Mouse (Mus musculus): ENCODE results near the gene 5730455P16Rik. TPM values are rescaled to one million over a fixed set of nuclear protein-coding genes. Genes with fewer than 3 reads are reported as not detected.
"Not testable (repeated sequence)": the region's sequence is repeated elsewhere in the genome, so short reads cannot be mapped to it uniquely, and the experiment has no call there.

Gene 5730455P16Rik
- polyA plus RNA-seq, 1 experiment, result 5.0 TPM

DNA sequence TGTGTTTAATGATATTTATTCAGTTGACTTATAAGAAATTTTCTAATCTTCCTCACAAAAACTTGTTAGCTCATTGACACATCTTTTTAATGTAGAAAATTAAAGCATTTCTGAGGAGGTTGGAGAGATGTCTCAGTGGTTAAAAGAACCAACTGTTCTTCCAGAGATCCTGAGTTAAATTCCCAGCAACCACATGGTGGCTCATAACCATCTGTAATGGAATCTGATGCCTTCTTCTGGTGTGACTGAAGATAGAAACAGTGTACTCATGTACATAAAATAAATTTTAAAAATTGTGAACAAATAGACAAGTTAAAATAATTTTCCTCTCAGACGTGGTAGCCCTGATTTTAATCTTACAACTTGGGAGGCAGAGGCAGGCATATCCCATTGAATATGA lies 12.1 kb upstream of the 5730455P16Rik start:
- 86% methylated on average over 1 of the region's 1 CpGs for WGBS
- no peaks in the 10 kb centered on the region for H3K27me3 ChIP-seq (replicated peaks; ENCODE audit: control insufficient read depth, insufficient read depth, low read length)
- H3K27ac ChIP-seq (ENCODE audit: insufficient read depth, low read depth, low read length), result no peak overlapping the region
- peaks cover 21% of the 10 kb centered on the region for H3K36me3 ChIP-seq (ENCODE audit: control insufficient read depth, insufficient read depth, low read length)
- no peak for DNase-seq
- H3K4me3 ChIP-seq (ENCODE audit: insufficient read depth, low read depth, low read length), result no peak overlapping the region
- peaks cover 4% of the 10 kb centered on the region for H3K4me1 ChIP-seq (ENCODE audit: control insufficient read depth, insufficient read depth, low read length)
- TF ChIP-seq CTCF (conservative IDR thresholded peaks at IDR 0.05; ENCODE audit: insufficient read depth, insufficient read length, low read depth, low read length), result no peak
- TF ChIP-seq POLR2A (IDR thresholded peaks at IDR 0.05; ENCODE audit: low read depth, low read length), result no peak

- peaks cover 14% of the 10 kb centered on the region for H3K36me3 ChIP-seq (ENCODE audit: control insufficient read depth, insufficient read depth, low read length)
- no peaks in the 10 kb centered on the region for H3K27me3 ChIP-seq (replicated peaks; ENCODE audit: control insufficient read depth, insufficient read depth, low read length)
- no peak overlapping the region for H3K27ac ChIP-seq (ENCODE audit: insufficient read depth, low read depth, low read length)
- no peak overlapping the region for H3K4me3 ChIP-seq (ENCODE audit: insufficient read depth, low read depth, low read length)
- TF ChIP-seq CTCF (conservative IDR thresholded peaks at IDR 0.05; ENCODE audit: insufficient read depth, insufficient read length, low read depth, low read length) (no peak), POLR2A (IDR thresholded peaks at IDR 0.05; ENCODE audit: low read depth, low read length) (no peak)
- DNase-seq, result no peak
- WGBS, result 39% methylated on average over 2 of the region's 2 CpGs
- H3K4me1 ChIP-seq (ENCODE audit: control insufficient read depth, insufficient read depth, low read length), result peaks cover 14% of the 10 kb centered on the region
Observed at GRCm38 (mm10) chr11:80386790-80387189, 9.0 kb upstream of the 5730455P16Rik start.

GRCm38 (mm10) chr11:80385055-80385454 lies 7.2 kb upstream of the 5730455P16Rik start:
- Histone ChIP-seq H3K4me3 (ENCODE audit: insufficient read depth, low read depth, low read length) (peak overlapping the region; percentile 36; the same call in 1 of the 2 replicates), H3K4me1 (ENCODE audit: control insufficient read depth, insufficient read depth, low read length) (peaks cover 14% of the 10 kb centered on the region), H3K27ac (ENCODE audit: insufficient read depth, low read depth, low read length) (no peak overlapping the region), H3K36me3 (ENCODE audit: control insufficient read depth, insufficient read depth, low read length) (peaks cover 7% of the 10 kb centered on the region; the same call in 1 of the 2 replicates), H3K27me3 (replicated peaks; ENCODE audit: control insufficient read depth, insufficient read depth, low read length) (no peaks in the 10 kb centered on the region)
- 14% methylated on average over 4 of the region's 4 CpGs for WGBS
- TF ChIP-seq POLR2A (IDR thresholded peaks at IDR 0.05; ENCODE audit: low read depth, low read length) (no peak), CTCF (conservative IDR thresholded peaks at IDR 0.05; ENCODE audit: insufficient read depth, insufficient read length, low read depth, low read length) (no peak)
- no peak for DNase-seq

GRCm38 (mm10) chr11:80384461-80384860 lies 6.6 kb upstream of the 5730455P16Rik start:
- Histone ChIP-seq H3K27me3 (replicated peaks; ENCODE audit: control insufficient read depth, insufficient read depth, low read length) (no peaks in the 10 kb centered on the region), H3K4me3 (ENCODE audit: insufficient read depth, low read depth, low read length) (peak overlapping the region; percentile 36), H3K36me3 (ENCODE audit: control insufficient read depth, insufficient read depth, low read length) (peaks cover 7% of the 10 kb centered on the region; the same call in 1 of the 2 replicates), H3K4me1 (ENCODE audit: control insufficient read depth, insufficient read depth, low read length) (peaks cover 14% of the 10 kb centered on the region), H3K27ac (ENCODE audit: insufficient read depth, low read depth, low read length) (no peak overlapping the region)
- TF ChIP-seq CTCF (conservative IDR thresholded peaks at IDR 0.05; ENCODE audit: insufficient read depth, insufficient read length, low read depth, low read length) (no peak), POLR2A (IDR thresholded peaks at IDR 0.05; ENCODE audit: low read depth, low read length) (no peak)
- DNase-seq, result peak; percentile 5

DNA sequence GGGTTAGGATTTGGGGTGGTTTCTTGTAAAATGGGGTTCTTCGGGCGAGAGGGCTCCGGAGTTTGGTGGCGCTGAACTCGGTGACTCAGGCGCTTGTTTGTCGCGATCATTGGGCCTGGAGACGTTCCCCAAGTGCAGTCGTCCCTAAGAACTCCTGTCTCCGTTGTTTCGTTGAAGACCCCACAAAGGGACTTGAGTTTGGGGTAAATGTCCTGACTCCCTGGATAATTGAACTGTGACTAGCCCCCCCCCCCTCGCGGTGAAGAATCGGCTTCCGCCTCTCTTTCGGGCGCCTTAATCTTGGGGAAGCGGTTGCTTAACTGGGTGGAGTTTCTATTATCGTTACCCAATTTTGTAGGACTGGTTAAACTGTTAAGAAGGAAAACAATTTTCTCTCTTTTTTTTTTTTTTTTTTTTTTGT lies 5.8 kb upstream of the 5730455P16Rik start:
- Histone ChIP-seq H3K4me3 (ENCODE audit: insufficient read depth, low read depth, low read length) (peak overlapping the region; percentile 82), H3K27me3 (replicated peaks; ENCODE audit: control insufficient read depth, insufficient read depth, low read length) (no peaks in the 10 kb centered on the region), H3K4me1 (ENCODE audit: control insufficient read depth, insufficient read depth, low read length) (peaks cover 14% of the 10 kb centered on the region), H3K36me3 (ENCODE audit: control insufficient read depth, insufficient read depth, low read length) (peaks cover 5% of the 10 kb centered on the region; the same call in 1 of the 2 replicates), H3K27ac (ENCODE audit: insufficient read depth, low read depth, low read length) (peak overlapping the region; percentile 84)
- DNase-seq, result no peak
- WGBS, result under 1% methylated on average over 20 of the region's 20 CpGs
- TF ChIP-seq CTCF (conservative IDR thresholded peaks at IDR 0.05; ENCODE audit: insufficient read depth, insufficient read length, low read depth, low read length), result no peak
- TF ChIP-seq POLR2A (IDR thresholded peaks at IDR 0.05; ENCODE audit: low read depth, low read length), result no peak

DNA sequence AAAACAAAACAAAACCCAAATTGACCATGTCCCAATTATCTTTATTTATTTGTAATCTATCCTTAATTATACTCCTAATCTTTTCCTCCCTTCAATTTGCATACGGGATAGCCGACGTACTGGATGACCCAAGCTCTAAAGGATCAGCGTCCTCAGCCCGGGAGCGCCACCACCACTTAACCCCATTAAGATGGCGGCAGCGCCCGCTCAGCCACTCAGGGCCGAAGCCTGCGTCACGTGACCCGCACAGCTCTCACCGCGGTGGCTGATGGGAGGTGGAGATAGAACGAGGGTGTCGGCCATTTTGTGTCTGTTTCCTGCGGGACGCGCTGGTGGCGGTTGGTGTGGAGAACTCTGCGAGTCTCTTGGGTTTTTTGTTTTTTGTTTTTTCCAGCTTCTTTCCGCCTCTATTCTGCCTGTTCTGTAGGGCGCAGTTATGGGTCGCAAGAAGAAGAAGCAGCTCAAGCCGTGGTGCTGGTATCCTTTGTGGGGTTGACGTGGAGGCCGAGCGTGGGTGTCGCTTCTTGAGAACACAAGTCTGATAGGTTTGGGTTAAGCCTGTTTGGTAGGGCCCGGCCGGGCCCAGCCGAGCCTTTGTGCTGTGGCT lies 5.3 kb upstream of the 5730455P16Rik start, which contains the start of gene Zfp207:
Gene Zfp207, plus strand, starts transcription at position 261 of the 607 bp plus-strand sequence.
- TF ChIP-seq CTCF (conservative IDR thresholded peaks at IDR 0.05; ENCODE audit: insufficient read depth, insufficient read length, low read depth, low read length) (no peak), POLR2A (IDR thresholded peaks at IDR 0.05; ENCODE audit: low read depth, low read length) (peak; percentile 87)
- Histone ChIP-seq H3K27ac (ENCODE audit: insufficient read depth, low read depth, low read length) (peak within 1 kb of the TSS; percentile 84), H3K4me1 (ENCODE audit: control insufficient read depth, insufficient read depth, low read length) (peaks cover 14% of the 10 kb centered on the region), H3K4me3 (ENCODE audit: insufficient read depth, low read depth, low read length) (peak within 1 kb of the TSS; percentile 82), H3K27me3 (replicated peaks; ENCODE audit: control insufficient read depth, insufficient read depth, low read length) (no peaks in the 10 kb centered on the region), H3K36me3 (ENCODE audit: control insufficient read depth, insufficient read depth, low read length) (peaks cover 5% of the 10 kb centered on the region; the same call in 1 of the 2 replicates)
- peak; percentile 99 for DNase-seq
- WGBS, result under 1% methylated on average over 33 of the region's 33 CpGs

DNA sequence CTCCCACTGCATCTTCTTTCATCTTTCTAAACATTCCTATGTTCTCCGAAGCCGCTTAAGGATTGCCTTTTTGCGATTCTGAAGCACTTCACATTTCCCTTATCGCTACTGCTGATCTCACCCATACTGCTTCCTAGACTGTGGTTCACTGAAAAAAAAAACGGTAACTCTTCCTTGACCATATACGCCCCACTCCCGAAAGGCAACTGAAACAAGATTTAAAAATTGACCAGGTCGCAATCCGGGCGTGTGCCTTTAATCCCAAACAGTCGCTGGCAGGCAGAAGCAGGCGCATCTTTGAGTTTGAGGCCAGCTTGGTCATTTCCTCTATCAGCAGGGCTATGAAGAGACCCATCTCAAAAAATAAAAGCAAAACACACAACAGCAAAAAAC lies 4.8 kb upstream of the 5730455P16Rik start:
- no peak for TF ChIP-seq CTCF (conservative IDR thresholded peaks at IDR 0.05; ENCODE audit: insufficient read depth, insufficient read length, low read depth, low read length)
- no peak for TF ChIP-seq POLR2A (IDR thresholded peaks at IDR 0.05; ENCODE audit: low read depth, low read length)
- H3K36me3 ChIP-seq (ENCODE audit: control insufficient read depth, insufficient read depth, low read length), result peaks cover 4% of the 10 kb centered on the region; the same call in 1 of the 2 replicates
- peak overlapping the region; percentile 80 for H3K27ac ChIP-seq (ENCODE audit: insufficient read depth, low read depth, low read length)
- H3K4me3 ChIP-seq (ENCODE audit: insufficient read depth, low read depth, low read length), result peak overlapping the region; percentile 82
- H3K27me3 ChIP-seq (replicated peaks; ENCODE audit: control insufficient read depth, insufficient read depth, low read length), result no peaks in the 10 kb centered on the region
- H3K4me1 ChIP-seq (ENCODE audit: control insufficient read depth, insufficient read depth, low read length), result peaks cover 14% of the 10 kb centered on the region
- DNase-seq, result no peak
- under 1% methylated on average over 12 of the region's 12 CpGs for WGBS

DNA sequence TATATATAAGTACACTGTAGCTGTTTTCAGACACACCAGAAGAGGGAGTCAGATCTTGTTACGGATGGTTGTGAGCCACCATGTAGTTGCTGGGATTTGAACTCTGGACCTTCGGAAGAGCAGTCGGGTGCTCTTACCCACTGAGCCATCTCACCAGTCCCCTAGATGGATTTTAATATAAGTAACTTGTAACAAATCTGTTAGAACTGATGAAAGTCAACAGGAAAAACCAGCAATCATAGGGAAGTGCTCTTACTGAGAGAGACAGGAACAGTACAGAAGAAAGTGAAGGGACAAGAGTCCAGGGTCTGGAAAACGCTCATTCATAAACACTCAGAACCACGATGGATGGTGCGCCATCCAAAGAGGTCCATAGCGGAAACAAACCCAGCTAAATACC lies 1.4 kb upstream of the 5730455P16Rik start:
- WGBS, result 96% methylated on average over 7 of the region's 7 CpGs

GRCm38 (mm10) chr11:80378452-80379068 lies 726 bp upstream of the 5730455P16Rik start:
- H3K4me3 ChIP-seq (ENCODE audit: insufficient read depth, low read depth, low read length), result not testable (repeated sequence)

More for the DNA sequence above, 1.4 kb upstream of the 5730455P16Rik start:
- not testable (repeated sequence) for DNase-seq; H3K4me3 ChIP-seq (ENCODE audit: insufficient read depth, low read depth, low read length); H3K36me3 ChIP-seq (ENCODE audit: control insufficient read depth, insufficient read depth, low read length); H3K4me1 ChIP-seq (ENCODE audit: control insufficient read depth, insufficient read depth, low read length); H3K27ac ChIP-seq (ENCODE audit: insufficient read depth, low read depth, low read length); H3K27me3 ChIP-seq (replicated peaks; ENCODE audit: control insufficient read depth, insufficient read depth, low read length)

More at GRCm38 (mm10) chr11:80378452-80379068, 726 bp upstream of the 5730455P16Rik start:
- H3K27me3 ChIP-seq (replicated peaks; ENCODE audit: control insufficient read depth, insufficient read depth, low read length); H3K4me1 ChIP-seq (ENCODE audit: control insufficient read depth, insufficient read depth, low read length); H3K27ac ChIP-seq (ENCODE audit: insufficient read depth, low read depth, low read length); H3K36me3 ChIP-seq (ENCODE audit: control insufficient read depth, insufficient read depth, low read length); DNase-seq: not testable (repeated sequence)
- 72% methylated on average over 2 of the region's 2 CpGs for WGBS

All from kidney, adult 2 months (tissue).